Mouse (Mus musculus) forebrain, postnatal 0 days (tissue): ENCODE results near the gene Nfatc2ip. TPM values are rescaled to one million over a fixed set of nuclear protein-coding genes. Genes with fewer than 3 reads are reported as not detected.

ENCODE experiments used
- ATAC-seq: fragments of 200-750 bp; cut with Nextera tagmentation; 2 replicates; pipeline ENCODE4 v1.8.0; 2017; ENCODE audit warnings: mild to moderate bottlenecking, moderate library complexity
- DNase-seq: peaks from one replicate; pipeline ENCODE4 v3.0.0-alpha.2; 2015
- H3K27ac ChIP-seq: fragments of 300-500 bp; sonication (generic); 2 replicates; pipeline ENCODE4 v1.5.1; 2014; ENCODE audit warnings: low read depth, mild to moderate bottlenecking, antibody characterized with exemption, low read length, moderate library complexity, mixed read lengths
- H3K27me3 ChIP-seq: fragments of 300-500 bp; sonication (generic); 2 replicates; pipeline ENCODE4 v1.6.1; 2014; ENCODE audit warnings: mild to moderate bottlenecking, low read length, mixed read lengths; ENCODE audit not compliant: insufficient read depth
- H3K36me3 ChIP-seq: fragments of 300-500 bp; sonication (generic); 2 replicates; pipeline ENCODE4 v1.6.1; 2014; ENCODE audit warnings: mild to moderate bottlenecking, moderate library complexity; ENCODE audit not compliant: insufficient read depth
- H3K4me1 ChIP-seq: fragments of 300-500 bp; sonication (generic); 2 replicates; pipeline ENCODE4 v1.6.1; 2014; ENCODE audit warnings: antibody characterized with exemption; ENCODE audit not compliant: insufficient read depth
- H3K4me2 ChIP-seq: fragments of 300-500 bp; sonication (generic); 2 replicates; pipeline ENCODE4 v1.6.1; 2014; ENCODE audit warnings: low read depth, mild to moderate bottlenecking, moderate library complexity
- H3K4me3 ChIP-seq: fragments of 300-500 bp; sonication (generic); 2 replicates; pipeline ENCODE4 v1.5.1; 2014; ENCODE audit warnings: low read depth, low read length, mixed read lengths
- H3K9ac ChIP-seq: fragments of 300-500 bp; sonication (generic); 2 replicates; pipeline ENCODE4 v1.6.1; 2014; ENCODE audit warnings: mild to moderate bottlenecking
- H3K9me3 ChIP-seq: fragments of 300-500 bp; sonication (generic); 2 replicates; pipeline ENCODE4 v1.6.1; 2016; ENCODE audit warnings: low read length
- CTCF ChIP-seq: sonication (generic); IDR thresholded peaks from 2 replicates; pipeline ENCODE4 v1.5.1; 2016; ENCODE audit warnings: antibody characterized with exemption, control low read depth, low read depth
- WGBS: fragments of 180-500 bp; shearing (Covaris S2); extraction: QIAGEN DNeasy Blood & Tissue Kit; methylation state at CpG from one replicate; pipeline ENCODE4 v1.1.7; 2014; 5-methylcytosine and 5-hydroxymethylcytosine counted together
- polyA plus RNA-seq: library from polyadenylated mRNA; unstranded; fragments of >200 nt; fragmentation: Nextera tagmentation; extraction: Ambion mirVana; gene quantifications from 2 replicates; pipeline ENCODE4 v1.2.1, GENCODE M21; 2015
- total RNA-seq: library from RNA; depleted of rRNA; stranded (reverse); fragments of >200 nt; gene quantifications from 2 replicates; pipeline ENCODE4 v1.2.3, GENCODE M21; 2014; rRNA removed

Nfatc2ip gene
- total RNA-seq: 5.2 and 6.3 TPM in 2 replicates
- polyA plus RNA-seq: 2.2 and 2.4 TPM in 2 replicates

GRCm38 (mm10) chr7:126396298-126397119 lies at the start of gene Nfatc2ip:
Nfatc2ip (minus strand) TSS chr7:126396737.
- H3K4me3 ChIP-seq: peak within 1 kb of the TSS; percentile 79
- H3K4me1 ChIP-seq: no peaks in the 10 kb centered on the region
- no peak for TF ChIP-seq CTCF
- peak; percentile 98 for ATAC-seq
- peak within 1 kb of the TSS; percentile 93 for H3K4me2 ChIP-seq
- WGBS: under 1% methylated on average over 58 of the region's 59 CpGs
- H3K9me3 ChIP-seq: no peaks in the 10 kb centered on the region
- peak; percentile 99 for DNase-seq
- H3K36me3 ChIP-seq: no peaks in the 10 kb centered on the region
- H3K9ac ChIP-seq: peak within 1 kb of the TSS; percentile 66
- H3K27ac ChIP-seq: no peak within 1 kb of the TSS
- no peaks in the 10 kb centered on the region for H3K27me3 ChIP-seq

- no peak for TF ChIP-seq CTCF
- Histone ChIP-seq H3K27me3 (no peaks in the 10 kb centered on the region), H3K36me3 (peaks cover 38% of the 10 kb centered on the region), H3K9ac (no peak overlapping the region), H3K4me2 (no peak overlapping the region), H3K4me3 (no peak overlapping the region), H3K9me3 (no peaks in the 10 kb centered on the region), H3K27ac (no peak overlapping the region), H3K4me1 (no peaks in the 10 kb centered on the region)
- no peak for DNase-seq
- ATAC-seq: no peak
- 95% methylated on average over 21 of the region's 21 CpGs for WGBS
Observed at GRCm38 (mm10) chr7:126446217-126446616, 49.7 kb upstream of the Nfatc2ip start.

- no peak overlapping the region for H3K4me3 ChIP-seq
- no peak overlapping the region for H3K9ac ChIP-seq
- H3K4me1 ChIP-seq: no peaks in the 10 kb centered on the region
- WGBS: 93% methylated on average over 15 of the region's 15 CpGs
- H3K9me3 ChIP-seq: no peaks in the 10 kb centered on the region
- TF ChIP-seq CTCF: no peak
- ATAC-seq: no peak
- H3K27ac ChIP-seq: no peak overlapping the region
- DNase-seq: no peak
- peaks cover 41% of the 10 kb centered on the region for H3K36me3 ChIP-seq
- no peaks in the 10 kb centered on the region for H3K27me3 ChIP-seq
- H3K4me2 ChIP-seq: no peak overlapping the region
Observed at GRCm38 (mm10) chr7:126445104-126445815, 48.7 kb upstream of the Nfatc2ip start.

- Histone ChIP-seq H3K36me3 (peaks cover 41% of the 10 kb centered on the region), H3K27me3 (no peaks in the 10 kb centered on the region), H3K4me1 (no peaks in the 10 kb centered on the region), H3K27ac (no peak overlapping the region), H3K9ac (no peak overlapping the region), H3K4me3 (no peak overlapping the region), H3K9me3 (no peaks in the 10 kb centered on the region), H3K4me2 (no peak overlapping the region)
- no peak for ATAC-seq
- no peak for TF ChIP-seq CTCF
- WGBS: 94% methylated on average over 9 of the region's 9 CpGs
- DNase-seq: no peak
Observed at GRCm38 (mm10) chr7:126444536-126444935, 48.0 kb upstream of the Nfatc2ip start.

DNA sequence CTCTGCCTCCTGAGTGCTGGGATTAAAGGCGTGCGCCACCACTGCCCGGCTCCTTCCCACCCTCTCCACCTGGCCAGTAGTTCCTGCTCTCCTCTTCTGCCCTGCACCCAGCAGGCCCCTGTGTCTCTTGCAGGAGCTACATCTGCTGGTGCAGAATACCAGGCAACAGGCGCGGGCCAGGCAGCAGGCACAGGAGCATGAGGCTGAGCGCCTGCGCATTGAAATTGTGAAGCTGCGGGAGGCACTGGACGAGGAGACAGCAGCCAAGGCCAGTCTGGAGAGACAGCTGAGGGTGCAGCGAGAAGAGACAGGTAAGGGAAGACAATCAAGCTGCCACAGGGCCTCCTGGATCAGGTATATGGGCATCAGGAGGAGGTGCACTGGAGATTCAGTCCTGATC lies 47.5 kb upstream of the Nfatc2ip start:
- no peaks in the 10 kb centered on the region for H3K27me3 ChIP-seq
- H3K9ac ChIP-seq: no peak overlapping the region
- 93% methylated on average over 10 of the region's 10 CpGs for WGBS
- H3K9me3 ChIP-seq: no peaks in the 10 kb centered on the region
- H3K4me1 ChIP-seq: no peaks in the 10 kb centered on the region
- no peak for DNase-seq
- no peak for TF ChIP-seq CTCF
- H3K4me2 ChIP-seq: no peak overlapping the region
- peaks cover 41% of the 10 kb centered on the region for H3K36me3 ChIP-seq
- no peak for ATAC-seq
- H3K4me3 ChIP-seq: no peak overlapping the region
- H3K27ac ChIP-seq: no peak overlapping the region

GRCm38 (mm10) chr7:126440134-126440533 lies 43.6 kb upstream of the Nfatc2ip start:
- no peaks in the 10 kb centered on the region for H3K27me3 ChIP-seq
- no peaks in the 10 kb centered on the region for H3K4me1 ChIP-seq
- no peak for ATAC-seq
- no peaks in the 10 kb centered on the region for H3K9me3 ChIP-seq
- WGBS: 65% methylated on average over 9 of the region's 9 CpGs
- H3K4me3 ChIP-seq: no peak overlapping the region
- TF ChIP-seq CTCF: no peak
- no peak overlapping the region for H3K4me2 ChIP-seq
- no peak overlapping the region for H3K9ac ChIP-seq
- no peak overlapping the region for H3K27ac ChIP-seq
- no peak for DNase-seq
- peaks cover 36% of the 10 kb centered on the region for H3K36me3 ChIP-seq

- Histone ChIP-seq H3K9ac (no peak overlapping the region), H3K9me3 (no peaks in the 10 kb centered on the region), H3K27ac (no peak overlapping the region), H3K4me2 (no peak overlapping the region), H3K4me1 (no peaks in the 10 kb centered on the region), H3K4me3 (no peak overlapping the region), H3K36me3 (peaks cover 21% of the 10 kb centered on the region; the same call in 1 of the 2 replicates), H3K27me3 (no peaks in the 10 kb centered on the region)
- 19% methylated on average over 8 of the region's 8 CpGs for WGBS
- ATAC-seq (peak; percentile 34; the same call in 1 of the 2 replicates), DNase-seq (peak; percentile 62)
- peak; percentile 81 for TF ChIP-seq CTCF
Observed at GRCm38 (mm10) chr7:126436851-126437250, 40.3 kb upstream of the Nfatc2ip start.
